Mouse (Mus musculus): ENCODE measurements around the gene Isyna1.

The Isyna1 gene

DNA sequence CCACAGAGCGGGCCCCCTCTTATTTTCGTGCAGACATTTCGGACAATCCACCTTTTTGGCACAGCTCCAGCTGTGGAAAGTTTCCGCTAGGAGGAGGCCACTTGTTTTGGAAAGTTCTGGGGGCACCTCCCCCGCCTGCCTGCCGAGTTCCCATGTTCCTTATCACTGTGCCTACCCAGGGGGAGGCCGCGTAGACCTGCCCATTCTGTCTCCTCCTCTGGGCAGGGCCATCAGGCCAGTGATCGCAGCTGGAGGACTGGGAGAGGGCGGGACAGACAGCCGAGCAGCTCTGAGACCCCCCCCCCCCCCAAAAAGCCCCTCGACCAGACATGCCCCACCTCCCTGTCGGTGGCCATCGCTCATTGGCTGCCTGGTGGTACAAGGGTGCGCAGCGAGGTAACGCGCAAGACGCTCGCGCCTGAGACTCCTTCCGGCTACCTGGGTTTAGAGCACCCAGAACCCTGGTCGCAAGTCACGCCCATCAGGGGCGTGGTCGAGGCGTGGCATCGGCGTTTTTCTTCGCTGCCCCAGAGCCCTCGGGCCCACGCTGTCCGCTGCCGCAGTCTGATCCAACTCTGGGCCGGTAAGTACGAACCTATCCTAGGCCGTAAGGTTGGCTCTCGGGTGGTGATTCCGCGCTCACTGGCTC lies at the start of gene Isyna1:
Gene Isyna1, plus strand, starts transcription at position 413 of the 649 bp plus-strand sequence.
- DNase-seq (ENCODE audit: low read depth): peak; percentile 91

DNA sequence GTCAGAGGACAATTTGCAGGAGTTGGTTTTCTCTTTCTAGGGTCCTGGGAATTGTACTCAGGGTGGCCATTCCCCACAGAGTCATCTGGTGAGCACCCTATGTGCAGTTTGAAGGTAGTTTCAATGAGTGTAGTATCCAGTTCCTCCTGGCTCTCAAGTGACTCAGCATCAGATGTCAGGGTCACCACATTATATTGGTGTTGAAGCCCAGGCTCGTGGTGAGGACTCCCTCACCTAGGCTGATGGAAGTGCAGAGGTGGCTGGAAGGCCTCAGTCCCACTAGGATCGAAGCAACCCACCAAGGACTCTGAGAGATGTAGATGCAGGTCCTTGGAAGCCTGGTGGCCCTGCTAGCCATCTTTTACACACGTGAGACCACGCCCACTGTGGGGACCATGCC lies 47.8 kb upstream of the Isyna1 start:
- DNase-seq (ENCODE audit: low read depth): no peak

DNA sequence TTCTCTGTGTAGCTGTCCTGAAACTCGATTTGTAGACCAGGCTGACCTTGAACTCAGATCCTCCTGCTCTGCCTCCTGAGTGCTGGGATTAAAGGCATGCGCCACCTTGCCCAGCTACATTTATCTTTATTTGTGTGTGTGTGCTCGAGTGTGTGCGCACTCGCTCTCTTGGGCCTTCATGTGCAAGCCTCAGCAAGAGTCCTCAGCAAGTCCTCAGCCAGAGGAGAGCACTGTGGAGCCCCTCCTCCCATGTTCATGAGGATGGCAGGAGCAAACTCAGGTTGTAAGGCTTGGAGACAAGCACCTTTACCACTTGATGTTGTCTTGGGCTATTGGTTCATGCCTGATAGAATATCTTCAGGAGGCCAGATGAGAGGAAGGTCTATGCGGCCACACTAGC lies 46.4 kb upstream of the Isyna1 start:
- DNase-seq (ENCODE audit: low read depth): no peak

DNA sequence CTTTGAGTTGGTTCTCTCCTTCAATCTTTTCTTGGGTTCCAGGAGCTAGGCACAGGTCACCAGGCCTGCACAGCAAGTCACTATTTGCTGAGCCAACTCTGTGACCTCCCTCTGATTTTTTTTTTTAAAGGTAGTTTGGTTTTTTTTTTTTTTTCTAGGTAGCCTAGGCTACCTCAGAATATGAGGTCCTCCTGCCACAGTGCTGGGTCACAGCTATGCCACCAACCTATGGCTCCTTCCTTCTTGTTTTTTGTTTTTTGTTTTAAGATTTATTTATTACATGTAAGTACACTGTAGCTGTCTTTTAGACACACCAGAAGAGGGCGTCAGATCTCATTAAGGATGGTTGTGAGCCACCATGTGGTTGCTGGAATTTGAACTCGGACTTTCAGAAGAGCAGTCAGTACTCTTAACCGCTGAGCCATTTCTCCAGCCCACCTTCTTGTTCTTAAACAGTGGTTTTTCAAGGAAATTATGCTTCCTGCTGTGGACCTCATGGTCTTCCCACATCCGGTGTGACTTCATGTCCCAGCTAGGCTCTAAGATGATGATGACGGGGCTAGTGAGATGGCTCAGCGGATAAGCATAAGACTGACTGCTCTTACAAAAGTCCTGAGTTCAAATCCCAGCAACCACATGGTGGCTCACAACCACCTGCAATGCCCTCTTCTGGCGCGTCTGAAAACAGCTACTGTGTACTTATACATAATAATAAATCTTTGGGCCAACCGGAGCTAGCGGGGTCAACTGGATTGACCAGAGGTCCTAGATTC lies 44.6 kb upstream of the Isyna1 start:
- peak; percentile 70 for DNase-seq (ENCODE audit: low read depth)

DNA sequence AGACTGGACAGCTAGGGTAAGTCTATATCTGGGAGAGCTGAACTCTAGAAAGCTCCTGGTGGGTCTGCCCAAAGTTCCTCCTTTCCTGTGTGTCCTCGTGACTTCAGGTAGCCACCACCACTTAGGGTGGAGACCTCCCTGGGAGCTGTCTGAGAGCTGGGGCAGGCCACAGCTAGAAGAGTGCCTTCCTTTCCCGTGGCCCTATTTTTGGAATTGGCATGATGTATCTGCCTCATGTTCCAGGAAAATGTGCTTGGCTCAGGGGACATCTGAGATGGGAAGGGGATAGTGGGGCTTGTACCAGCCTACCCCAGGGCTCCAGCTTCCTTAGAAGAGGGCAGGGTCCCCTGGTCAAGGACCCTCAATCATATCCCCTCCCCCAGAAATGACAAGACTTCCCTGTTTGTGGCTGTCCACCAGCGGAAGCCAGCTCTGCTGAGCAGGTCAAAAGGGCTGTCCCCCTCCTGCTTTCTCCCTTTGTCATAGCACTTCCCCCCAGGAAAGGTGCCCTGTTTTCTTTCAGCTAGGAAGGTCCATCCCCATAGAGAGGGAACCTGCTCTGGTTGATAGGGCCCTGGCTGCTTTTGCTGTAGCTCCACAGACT lies 42.5 kb upstream of the Isyna1 start:
- DNase-seq (ENCODE audit: low read depth): no peak

DNA sequence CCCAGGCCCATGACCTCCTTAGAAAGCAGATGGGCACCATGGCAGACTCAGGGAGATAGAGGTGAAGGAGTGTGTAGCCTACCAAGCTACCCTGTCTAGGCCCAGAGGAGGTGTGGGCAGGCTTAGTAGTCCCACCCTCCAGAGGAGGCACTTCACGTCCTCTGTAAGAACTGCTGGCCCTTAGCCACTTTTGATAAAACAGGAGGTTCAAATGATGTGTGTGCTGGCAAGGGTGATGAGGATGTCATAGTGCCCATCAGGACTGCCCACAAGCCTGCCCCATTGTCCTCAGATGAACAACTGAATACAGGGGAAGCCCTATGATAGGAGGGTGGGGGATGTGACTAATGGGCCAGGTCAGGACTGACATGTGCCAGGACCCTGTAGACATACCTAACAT lies 41.3 kb upstream of the Isyna1 start:
- no peak for DNase-seq (ENCODE audit: low read depth)

DNA sequence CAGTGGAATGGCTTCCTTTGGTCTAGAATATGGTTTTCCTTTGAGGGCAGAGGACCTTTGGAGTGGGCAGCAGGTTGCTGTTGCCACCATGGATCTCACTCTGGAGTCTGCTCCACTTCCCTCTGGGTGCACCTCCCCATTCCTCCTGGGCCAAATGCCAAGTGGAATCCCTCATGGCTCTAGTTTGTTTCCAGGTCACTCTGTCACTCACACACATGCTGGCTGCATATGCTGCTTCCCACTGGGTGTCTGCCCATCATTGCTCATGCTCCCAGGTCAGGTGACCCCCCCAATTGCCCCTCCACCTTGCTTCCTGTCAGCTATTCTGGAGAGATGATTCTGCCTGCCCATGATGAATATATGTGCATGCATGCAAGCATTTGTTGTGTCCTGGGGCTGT lies 40.4 kb upstream of the Isyna1 start:
- DNase-seq (ENCODE audit: low read depth): no peak

DNA sequence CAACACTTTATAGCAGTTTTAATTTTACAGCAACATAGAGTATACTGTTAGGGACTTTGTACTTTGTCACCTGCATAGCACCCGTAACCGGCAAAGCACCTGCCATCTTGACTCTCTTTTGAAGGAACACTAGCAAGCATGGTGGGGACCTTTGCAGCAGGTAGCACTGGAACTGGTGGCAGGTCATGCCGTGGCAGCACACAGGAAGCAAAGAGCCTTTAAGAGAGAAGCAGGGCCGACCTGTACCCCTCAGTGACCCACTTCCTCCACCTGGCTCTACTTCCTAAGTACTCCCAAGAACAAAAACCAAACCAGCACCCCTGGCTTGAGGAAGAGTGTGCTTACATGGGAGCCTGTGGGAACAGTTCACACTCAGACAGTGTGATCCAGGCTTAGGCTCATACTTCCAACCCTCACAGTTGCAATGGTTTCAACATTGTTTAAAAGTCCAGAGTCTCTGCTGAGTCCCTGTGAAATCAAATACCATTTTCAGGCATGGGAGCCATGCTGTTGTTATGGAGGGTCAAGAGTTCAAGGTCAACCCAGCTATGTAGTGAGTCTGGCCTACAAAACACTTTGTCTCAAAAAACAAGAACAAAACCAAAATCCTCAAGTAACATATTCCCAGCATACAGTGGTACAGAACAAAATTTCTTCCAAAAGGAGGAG lies 39.0 kb upstream of the Isyna1 start:
- no peak for DNase-seq (ENCODE audit: low read depth)

DNA sequence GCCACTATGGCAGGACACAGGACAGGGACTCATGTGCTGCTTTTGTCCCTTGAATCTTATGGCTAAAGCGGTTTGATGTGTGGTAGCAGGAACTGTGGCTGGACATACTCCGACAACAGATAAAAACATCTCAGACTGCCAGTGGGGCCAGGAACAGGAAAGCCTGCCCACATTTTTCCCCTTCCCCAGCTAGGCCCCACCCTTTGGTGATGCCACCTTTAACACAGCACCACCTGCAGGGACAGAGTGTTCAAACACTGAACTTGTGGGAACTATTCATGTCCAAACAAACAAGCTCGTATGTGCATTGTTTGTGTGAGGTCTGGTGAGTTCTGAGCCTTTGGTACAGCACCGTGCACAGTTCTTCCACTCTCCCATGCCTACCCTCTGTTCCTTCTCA lies 35.8 kb upstream of the Isyna1 start:
- peak; percentile 68 for DNase-seq (ENCODE audit: low read depth)

DNA sequence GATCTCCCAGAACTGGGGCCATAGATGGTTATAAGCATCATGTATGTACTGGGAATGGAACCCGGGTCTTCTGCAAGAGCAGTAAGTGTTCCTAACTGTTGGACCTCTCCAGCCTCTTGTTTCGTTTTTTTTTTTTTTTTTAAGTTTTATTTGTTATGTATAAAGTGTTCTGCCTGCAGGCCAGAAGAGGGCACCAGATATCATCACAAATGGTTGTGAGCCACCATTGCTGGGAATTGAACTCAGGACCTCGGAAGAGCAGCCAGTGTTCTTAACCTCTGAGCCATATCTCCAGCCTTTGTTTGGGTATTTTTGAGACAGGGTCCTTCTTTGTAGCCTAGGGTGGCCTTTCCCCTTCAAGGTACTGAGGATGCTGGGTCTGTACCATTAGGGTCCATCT lies 35.2 kb upstream of the Isyna1 start:
- peak; percentile 49 for DNase-seq (ENCODE audit: low read depth)

DNA sequence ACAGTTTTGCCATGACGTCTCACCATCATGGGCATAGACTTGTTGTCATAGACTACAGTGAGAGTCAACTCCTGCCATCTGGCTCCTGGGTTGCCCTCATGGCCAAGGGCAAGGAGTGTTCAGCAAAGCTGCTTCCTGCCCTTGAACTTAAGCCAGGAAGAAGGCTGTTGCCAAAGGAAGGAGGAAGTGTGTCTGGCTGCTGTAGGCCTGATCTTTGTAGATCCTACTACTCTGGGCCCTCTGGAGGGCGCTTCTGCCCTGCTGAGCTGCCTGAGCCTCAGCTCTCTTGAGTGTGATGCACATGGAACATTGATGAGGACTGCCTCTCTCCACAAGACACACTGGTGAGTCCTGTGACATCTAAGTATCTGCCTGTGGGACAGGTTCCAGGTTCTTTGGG lies 34.1 kb upstream of the Isyna1 start:
- peak; percentile 57 for DNase-seq (ENCODE audit: low read depth)

DNA sequence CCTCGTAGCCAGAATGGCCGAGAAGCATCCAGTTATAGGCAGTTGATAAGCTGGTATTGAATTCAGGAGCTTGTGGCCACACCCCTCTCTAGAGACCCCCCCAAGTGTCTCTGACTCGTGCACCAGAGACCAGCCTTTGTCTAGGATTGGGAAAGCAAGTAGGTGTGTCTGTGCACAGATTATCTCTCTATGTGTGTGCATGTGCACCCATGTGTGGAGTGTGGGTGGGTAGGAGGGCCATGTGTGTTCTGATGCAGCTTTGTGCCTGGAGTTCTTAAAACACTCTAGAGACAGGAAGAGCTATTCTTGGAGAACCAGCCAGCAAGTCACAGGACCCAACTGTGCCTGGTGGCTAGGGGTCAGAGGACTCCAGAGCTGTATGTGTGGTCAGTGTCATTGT lies 33.6 kb upstream of the Isyna1 start:
- no peak for DNase-seq (ENCODE audit: low read depth)

DNA sequence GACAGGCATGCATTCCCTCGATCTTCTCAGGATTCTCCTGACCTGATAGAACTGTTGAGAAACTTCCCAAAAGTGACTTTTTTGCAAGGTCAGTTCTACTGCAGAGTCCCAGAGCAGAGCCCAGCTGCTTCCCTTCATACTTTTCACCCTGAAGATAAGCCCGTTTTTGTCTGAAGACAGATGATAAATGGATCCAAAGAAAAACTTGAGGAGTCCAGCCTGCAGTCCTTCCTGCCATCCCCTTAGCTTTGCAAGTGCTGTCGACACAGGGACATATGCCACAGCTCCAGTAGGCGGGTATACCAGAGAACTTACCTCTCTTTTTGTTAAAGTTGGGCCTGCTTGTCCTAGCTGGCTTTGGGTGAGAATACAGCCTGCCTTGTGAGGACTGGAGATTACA lies 32.8 kb upstream of the Isyna1 start:
- DNase-seq (ENCODE audit: low read depth): no peak

DNA sequence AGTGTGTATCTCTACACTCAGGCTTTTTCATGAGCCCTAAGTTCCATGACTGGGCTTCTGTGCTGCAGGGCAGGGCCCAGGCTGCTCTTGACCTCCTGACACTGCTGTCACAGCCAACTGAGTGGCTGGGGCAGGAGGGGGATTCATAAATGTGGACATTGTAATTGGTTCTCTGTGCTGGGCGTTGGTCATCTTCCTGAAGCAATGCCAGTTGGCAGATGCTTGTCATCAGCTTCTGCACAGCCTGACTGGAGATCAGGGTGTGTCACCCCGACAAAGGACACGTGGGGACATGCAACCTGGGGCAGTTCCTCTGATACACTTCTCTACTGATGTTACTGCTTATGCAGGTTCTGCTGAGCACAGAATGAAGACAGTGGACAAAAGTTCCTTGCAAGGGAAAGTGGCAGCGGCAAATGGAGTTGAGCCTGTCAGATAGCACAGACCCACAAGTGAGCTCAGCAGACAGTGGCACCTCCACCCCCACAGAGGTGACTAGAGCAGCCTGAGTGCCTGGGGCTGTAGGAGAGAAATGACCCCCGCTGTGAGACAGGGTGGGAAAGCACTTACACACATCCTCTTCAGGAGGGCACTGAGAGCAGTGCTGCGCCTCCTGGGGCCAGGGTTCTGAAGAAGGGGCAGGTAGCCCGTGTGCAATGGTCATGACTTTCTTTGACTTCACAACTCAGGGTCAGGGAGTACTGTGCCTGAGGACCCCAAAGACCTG lies 32.2 kb upstream of the Isyna1 start:
- DNase-seq (ENCODE audit: low read depth): no peak

DNA sequence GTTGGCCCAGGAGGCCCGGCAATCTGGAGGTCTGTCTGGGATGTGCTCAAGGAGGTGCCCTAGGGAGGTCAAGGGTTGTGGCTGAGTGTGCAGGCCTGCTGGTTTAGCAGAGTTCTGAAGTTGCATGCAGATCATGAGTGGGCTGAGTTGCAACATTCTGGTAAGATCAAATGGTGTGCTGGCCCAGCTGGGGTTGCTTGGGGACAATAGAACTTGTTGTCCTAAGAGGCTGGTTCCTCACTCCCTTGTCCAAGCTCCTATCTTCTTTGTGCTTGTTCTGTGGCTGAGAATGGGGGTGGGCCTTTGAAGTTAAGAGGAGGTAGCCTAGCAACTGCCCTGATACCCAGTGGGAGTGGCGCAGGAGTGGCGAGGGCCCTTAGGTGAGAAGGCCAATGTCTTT lies 31.4 kb upstream of the Isyna1 start:
- no peak for DNase-seq (ENCODE audit: low read depth)

DNA sequence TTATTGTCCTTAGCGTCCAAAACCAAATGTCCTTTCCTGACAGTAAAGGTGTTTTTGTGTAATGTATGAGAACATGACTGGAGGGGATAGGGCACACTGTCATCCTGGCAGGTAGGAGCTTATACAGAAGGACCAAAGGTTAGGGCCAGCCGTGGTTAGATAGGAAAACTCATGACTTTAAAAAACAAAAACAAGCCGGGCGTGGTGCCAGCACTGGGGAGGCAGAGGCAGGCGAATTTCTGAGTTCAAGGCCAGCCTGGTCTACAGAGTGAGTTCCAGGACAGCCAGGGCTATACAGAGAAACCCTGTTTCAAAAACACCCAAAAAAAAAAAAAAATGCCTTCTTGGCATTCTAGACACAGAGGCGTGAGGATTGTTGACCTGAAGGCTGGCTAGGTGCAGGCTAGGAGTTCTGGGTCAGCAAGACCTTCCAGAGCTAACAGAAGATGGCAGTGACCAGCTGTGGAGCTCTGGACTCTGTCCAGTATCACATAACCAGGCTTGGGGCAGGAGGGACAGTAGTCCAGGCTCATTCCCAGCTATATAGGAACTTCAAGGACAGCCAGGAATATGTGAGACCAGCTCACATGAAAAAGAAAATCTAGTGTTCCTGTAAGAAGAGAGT lies 30.3 kb upstream of the Isyna1 start:
- DNase-seq (ENCODE audit: low read depth): no peak

DNA sequence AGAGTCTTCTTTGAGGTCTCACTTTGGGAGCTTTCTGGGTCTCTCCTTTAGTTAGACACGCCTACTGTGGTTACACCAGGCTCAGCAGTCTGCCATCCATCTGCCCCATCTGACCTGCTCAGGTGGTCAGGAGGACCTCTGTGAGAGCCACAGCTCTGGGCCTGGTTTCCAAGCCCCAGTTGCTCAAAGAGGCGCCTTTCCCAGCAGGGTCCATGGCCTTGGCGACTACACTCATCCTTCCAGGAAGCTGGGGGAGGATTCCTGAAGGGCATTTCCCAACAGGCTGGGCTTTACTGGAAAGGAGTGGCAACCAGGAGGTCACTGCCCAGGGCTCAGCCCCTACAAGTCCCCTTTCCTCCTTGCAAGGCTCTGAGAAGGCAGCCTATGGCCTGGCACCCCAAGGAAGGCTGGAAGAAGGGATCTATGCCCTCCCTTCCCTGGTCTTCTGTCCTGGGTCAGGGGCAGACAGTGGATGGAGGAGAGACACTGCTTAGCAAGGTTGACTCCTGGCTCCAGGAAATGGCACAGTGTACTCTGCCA lies 29.4 kb upstream of the Isyna1 start:
- no peak for DNase-seq (ENCODE audit: low read depth)

DNA sequence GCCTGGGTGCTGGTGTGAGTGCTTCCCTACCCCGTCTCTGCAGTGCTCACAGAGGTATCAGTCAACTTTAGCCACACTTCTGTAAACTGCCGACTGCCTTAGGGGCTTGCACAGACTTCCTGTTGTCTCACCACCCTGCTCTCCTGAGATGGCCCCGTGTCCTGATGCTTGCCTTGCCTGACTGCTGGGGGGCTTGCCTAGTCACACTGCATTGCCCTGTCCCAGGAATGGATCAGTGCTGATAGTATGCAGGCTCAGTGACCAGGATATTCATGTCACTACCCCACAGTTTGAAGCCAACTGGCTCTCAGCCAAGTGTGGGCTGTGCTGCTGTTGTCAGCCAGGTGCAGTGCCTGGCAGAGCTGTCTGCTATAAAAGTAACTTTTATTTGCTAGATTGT lies 28.6 kb upstream of the Isyna1 start:
- DNase-seq (ENCODE audit: low read depth): no peak

DNA sequence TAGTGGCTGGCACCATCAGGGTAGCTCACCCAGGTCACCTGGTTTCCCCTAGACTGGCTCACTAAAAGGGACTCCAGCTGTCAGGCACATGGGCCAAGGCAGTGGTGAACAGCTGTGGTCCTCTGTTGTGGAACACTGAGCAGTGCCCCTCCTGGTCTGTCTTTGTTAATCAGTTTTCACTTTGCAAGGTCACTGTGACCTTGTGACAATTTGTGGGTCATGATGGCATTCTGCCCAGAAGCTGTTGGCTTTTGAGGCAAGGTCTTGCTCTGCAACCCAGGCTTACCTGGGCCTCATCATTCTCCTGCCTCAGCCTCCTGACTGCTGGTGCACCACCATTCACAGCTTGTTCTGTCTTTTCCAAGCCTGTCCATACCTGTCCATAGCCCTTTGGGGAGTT lies 23.8 kb upstream of the Isyna1 start:
- DNase-seq (ENCODE audit: low read depth): no peak

DNA sequence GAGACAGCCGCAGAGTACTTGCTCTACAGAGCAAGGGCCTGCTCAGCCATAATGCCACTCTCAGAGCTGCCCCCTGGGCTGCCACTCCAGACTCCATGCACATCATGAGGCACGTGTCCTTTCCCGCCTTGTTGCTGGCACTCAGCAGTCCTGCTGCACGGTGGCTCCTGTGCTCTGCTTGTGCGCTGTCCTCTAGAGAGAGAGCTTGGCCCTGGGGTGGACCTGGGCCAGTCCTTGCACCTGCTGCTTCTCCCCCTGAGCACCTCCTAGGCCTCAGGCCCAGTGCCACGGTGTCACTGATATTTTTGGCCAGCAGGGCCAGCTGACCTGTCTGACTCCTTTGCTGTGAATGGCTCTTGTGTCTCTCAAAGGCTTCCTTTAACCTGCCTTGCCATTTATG lies 23.2 kb upstream of the Isyna1 start:
- DNase-seq (ENCODE audit: low read depth): no peak

DNA sequence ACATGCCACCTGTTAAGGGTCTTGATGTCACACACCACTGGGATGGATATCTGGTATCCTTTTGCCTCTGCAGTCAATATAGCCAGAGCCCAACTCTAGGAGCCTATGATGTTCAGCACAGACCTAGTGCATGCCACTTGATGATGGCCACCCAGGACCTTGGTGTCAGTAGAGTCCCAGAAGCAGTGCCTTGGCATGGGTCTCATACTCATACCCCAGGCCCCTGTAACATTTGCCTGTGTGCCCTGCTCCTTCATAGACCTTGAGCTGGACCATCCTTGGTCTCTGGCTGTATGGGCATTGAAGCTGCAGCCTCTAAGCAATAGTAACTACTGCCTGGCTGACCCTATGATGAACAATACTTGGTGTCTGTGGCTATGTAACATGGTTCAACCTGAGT lies 19.9 kb upstream of the Isyna1 start:
- no peak for DNase-seq (ENCODE audit: low read depth)

DNA sequence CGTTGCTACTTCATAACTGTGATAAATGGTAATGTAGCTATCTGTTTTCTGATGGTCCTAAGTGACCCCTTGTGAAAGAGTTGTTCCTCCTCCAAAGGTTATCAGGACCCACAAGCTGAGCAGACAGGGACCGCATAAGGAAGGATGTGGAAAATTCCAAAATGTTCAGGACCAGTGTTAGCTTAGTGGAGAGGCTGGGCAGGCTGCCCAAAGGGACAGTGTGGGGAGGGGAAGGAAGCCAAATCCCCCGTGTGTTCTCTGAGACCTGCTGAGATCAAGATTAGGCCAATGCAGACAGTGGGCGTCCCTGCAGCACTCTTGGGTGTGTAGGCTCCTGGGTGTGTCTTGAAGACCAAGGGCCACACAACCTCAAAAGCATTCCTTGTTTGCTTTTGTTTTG lies 19.3 kb upstream of the Isyna1 start:
- DNase-seq (ENCODE audit: low read depth): no peak
